Mouse (Mus musculus): ENCODE results near the gene Frk.
"Not testable (repeated sequence)": the region's sequence is repeated elsewhere in the genome, so short reads cannot be mapped to it uniquely, and the experiment has no call there.

Gene Frk

DNA sequence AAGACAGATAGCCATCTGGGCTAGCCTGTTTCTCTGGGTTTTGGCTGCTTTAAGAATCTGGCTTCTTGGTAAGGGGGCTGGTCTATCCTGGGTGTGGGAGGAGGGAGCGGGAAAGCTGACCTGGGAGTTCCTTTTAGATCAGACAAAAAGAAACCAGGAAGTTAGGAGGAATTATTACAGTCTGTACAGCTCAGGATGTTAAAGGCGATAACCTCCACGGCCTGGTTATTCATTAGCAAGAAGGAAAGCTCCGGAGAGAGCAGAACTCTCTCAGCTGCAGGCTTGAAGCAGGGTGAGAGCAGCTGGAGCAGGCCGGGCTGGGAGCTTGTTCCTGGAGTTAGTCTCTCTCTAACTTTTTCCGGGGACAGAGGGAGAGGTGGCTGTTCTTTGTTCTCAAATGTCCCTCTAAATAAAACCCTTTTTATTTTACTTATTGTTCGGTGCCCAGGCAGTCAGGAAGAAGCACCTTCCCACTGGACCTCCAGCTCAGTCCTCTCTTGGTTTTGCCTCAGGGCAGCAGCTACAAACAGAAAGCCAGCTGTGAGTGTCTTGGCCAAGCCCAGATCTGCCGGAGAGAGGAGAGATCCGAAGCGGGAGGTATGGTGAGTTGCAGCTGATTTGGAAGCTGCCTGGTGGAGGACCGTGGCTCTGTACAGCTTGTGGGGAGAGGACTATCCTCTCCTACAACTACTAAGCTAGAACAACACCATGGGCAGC, at the start of gene Frk:
Gene Frk, plus strand, starts transcription at position 103 of the 717 bp plus-strand sequence.
- peak; percentile 50 for DNase-seq (ENCODE audit: low spot score)

DNA sequence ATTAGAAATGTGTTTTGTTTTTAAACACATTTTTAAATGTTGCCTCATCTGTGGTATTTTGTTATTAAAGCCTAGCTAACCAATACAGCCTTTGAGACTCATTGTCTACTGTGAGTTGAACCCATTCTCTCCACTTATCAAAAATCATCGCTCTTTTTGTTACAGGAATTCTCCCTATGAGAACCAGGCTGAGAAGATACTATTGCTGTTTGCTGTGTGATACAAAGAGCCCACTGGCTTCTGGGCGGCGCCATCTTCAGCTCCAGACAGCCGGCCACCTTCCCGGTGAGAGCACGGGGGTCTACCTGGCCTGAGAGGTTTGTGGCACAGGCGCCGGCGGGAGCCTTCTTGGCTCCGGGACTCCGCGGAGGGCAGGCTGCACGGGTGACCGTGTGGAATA, 49.0 kb upstream of the Frk start:
- DNase-seq (ENCODE audit: low spot score): not testable (repeated sequence)

DNA sequence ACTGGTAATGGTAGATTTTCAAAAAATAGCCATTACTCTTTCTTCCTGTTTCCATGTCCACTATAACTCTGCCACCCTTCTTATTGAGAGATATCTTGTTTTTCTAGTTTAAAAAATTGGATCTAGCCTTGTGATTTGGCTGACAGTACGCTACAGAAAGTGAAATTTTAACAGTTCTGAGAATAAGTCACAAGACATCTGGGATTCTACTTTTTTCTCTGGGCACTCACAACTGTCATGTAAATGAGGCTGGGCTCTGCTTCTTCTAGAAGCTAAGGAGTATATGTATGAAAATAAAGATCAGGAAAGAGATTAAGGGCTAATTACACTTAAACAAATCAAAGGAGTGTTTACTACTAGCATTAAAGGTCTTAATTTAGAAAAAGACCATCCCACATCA, 33.7 kb upstream of the Frk start:
- DNase-seq (ENCODE audit: low spot score): no peak

DNA sequence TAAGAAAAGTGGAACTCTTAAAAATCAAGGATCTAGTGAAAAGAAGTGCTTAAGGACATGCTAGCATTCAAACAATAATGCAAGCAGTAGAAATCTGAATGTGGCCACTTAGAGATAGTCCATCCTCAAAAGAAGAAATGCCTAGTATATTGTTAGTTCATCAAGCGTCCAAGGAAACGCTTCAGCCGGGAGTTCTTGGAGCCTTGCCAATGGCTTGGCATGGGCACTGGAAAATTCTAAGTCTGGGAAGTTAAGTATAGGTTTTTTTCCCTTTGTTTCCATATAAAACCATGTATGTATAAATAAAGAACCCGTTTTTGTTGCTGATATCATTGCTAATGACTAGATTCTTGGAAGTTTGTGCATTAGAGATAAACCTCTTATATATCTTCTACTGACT, 21.7 kb upstream of the Frk start:
- no peak for DNase-seq (ENCODE audit: low spot score)

DNA sequence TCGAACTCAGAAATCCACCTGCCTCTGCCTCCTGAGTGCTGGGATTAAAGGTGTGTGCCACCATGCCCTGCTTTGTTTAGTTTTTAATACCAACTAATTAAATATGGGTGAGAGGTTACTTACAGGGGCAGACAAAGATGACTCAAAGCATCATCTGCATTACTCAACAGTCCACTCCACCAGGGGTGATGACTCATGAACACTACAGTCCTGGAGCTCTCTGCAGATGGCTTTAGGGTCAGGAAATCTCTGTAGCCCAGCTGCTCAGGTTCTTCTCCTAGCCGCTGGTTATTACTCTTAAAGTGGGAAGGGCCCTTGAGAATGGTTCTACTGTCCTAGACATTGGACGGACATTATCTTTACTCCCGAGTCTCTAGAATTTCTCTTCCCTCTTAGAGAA, 18.9 kb upstream of the Frk start:
- no peak for DNase-seq (ENCODE audit: low spot score)

DNA sequence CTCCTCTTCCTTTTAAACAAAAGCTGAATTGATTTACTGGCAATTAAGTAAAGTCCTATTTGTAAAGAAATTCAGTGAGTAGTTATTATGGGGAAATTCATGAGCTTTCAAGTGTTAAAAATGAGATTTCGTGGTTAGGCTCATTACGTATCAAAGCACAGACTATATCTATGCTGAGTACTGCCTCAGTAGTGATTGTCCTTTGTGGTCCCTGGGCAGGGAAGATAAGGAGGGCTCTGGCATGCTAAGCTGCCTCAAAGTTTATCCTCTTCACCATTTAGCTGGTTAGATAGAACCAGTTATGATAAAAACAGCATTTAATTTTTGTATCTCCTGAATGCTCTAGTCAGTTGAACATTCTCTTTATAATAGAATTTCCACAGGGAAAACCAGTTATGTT, 14.2 kb upstream of the Frk start:
- DNase-seq (ENCODE audit: low spot score): no peak

DNA sequence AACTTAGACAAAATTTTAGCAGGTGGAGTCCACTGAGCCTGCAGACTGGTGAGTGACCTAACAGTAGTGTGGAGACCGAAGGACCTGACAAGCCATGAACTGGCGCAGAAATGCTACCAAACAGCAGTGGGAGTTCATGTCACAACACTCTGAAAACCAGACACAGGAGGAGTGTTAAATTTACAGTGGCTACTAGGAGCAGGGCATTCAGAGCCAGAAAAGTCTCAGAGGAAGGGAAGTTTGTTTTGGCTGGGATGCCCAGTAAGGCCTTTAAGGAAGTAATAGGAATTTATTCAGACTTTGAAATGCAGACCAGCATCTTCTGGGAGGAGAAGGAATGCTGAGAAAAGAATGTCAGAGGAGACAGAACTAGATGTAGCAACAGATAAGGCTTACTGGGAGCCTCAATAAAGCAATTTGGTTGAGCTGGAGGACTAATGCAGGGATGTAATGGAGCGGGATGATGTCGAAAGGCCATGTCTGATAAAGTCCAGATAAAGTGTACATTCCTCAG, 3.2 kb upstream of the Frk start:
- DNase-seq (ENCODE audit: low spot score): no peak

DNA sequence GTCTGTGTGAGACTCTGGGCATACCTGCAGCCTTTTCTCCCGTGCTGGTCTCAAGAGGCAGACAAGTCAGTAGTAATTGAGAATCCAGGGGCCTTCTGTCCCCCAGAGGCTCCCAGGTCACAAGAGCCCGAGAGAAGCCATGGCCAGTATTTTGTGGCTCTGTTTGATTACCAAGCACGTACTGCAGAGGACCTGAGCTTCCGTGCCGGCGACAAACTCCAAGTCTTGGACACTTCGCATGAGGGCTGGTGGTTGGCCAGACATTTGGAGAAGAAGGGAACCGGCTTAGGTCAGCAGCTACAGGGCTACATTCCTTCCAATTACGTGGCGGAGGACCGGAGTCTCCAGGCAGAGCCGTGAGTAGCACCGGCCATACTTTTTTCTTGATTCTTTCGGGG, 814 bp downstream of the Frk start:
- DNase-seq (ENCODE audit: low spot score): peak; percentile 48

DNA sequence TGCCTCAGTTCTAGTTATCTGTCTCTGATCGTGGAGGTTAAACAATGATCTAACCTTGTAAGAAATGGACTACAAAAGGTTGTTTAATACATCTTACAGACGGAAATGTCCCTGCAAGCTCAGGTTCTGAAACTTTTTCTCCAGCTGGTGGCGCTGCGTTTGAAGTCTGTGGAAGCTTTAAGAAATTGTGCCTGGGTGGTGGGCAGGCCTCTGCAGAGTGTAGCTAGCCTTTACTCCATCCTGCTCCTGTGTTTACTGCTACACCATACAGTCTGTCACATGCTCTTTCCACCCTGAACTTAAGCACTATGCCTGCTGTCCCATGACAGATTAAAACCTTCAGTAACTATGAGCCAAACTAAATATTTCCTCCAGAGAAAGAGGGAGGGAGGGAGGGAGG, 1.9 kb downstream of the Frk start:
- DNase-seq (ENCODE audit: low spot score): peak; percentile 50

DNA sequence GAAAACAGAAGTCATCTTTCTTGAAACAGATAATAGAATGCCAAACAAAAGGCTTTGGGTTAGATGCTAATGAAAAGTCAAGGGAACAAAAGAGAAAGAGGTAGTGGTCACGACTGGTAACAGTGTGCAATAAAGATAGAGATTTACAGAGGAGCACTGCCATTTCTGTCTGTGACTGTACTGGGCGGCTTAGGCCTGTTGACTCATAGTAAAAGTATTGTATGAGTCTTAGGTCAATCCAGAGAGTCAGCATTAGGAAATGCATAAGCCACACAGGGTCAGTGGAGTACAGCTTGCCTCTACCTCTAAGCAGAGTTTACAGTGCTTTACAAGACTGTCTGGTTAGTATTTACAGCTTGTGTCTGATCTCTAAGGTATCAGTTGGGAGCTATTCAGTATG, 24.6 kb downstream of the Frk start:
- no peak for DNase-seq (ENCODE audit: low spot score)

DNA sequence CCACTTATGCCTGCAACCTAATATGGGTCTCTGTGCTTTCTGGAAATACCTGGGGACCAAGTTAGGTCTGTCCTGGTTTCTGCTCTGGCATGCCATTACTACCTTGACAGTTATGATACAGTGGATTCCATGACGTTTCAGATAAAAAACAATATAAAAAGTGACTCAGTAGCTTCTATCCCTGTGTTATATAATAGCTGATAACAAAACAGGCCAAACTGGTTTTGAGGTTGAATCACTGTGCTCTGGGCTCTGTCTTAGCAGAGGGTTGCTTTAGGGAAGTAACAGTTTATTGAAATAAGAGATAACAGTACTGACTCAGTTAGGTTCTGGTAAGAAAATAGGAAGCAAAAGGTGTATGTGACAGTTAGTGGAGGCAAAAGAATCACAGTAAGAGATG, 25.4 kb downstream of the Frk start:
- no peak for DNase-seq (ENCODE audit: low spot score)

DNA sequence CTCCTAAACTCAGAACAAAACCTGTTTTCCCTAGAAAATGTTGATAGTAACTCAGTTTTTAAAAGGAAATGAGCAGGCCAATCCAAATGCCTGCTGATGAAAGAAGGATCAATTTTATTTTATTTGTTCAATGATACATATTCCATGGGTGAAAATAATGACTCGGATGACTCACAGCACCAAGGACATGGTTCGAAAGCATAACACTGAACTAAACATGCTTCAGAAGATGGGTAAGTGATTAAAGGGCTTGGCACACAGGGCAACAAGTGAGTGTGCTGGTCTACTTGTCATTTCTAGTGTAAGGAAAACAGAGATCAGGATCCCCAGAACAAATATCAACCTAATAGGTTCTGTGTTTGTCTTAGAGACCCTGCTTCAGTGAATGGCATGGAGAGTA, 26.1 kb downstream of the Frk start:
- DNase-seq (ENCODE audit: low spot score): no peak

DNA sequence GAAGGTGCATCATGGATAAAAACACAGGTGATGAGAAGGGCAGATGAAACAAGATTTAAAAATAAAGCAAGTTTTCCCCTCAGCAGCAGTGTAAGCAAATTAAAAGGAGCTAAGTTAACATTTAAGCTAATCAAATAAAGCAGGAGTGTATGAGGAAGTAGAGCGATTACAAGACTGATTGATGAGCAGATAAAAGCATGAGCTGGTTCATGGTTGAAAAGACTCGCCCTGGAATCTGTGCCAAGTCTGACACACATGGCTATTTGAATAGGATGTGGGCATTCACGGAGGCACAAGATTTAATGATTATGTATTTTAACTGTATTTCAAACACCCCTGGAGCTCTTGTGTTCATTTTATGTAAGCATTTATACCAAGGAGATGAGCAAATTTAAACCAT, 28.0 kb downstream of the Frk start:
- DNase-seq (ENCODE audit: low spot score): no peak

DNA sequence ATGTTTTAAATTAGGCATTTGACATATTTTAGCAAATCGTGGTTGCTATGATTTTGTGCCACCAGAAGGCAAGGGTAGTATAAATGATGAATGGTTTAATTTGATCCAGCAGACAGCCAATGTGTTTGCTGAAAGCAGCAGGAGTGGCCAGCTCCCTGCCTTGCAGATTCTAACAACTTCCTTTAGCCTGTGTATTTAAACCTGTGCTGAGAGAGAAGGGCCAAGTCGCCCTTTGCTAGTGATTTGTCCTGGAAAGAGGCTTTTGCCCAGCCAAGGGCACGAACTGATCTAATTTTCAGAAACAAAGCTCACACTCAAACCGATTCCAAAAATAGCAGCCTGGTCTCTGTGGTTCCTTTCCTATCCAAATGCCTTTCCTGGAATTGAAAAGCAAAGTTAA, 29.4 kb downstream of the Frk start:
- no peak for DNase-seq (ENCODE audit: low spot score)

DNA sequence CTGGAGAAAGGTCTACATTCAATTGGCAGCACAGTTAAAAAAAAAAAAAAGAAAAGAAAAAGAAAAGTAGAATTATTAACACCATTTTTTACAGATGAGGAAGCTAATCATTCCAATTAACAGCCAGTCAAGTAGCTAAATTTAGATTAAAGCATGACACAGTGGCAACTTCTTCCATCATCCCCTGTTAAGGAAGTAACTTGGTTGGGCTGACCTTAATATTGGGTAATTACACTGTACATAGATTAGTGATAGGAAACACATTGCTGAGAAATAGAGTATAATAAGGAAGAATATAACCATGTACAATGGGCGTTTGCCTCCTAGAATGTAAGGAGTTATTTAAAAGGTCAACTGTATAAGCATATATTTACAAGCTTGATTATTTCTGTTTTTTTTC, 42.4 kb downstream of the Frk start:
- DNase-seq (ENCODE audit: low spot score): no peak

DNA sequence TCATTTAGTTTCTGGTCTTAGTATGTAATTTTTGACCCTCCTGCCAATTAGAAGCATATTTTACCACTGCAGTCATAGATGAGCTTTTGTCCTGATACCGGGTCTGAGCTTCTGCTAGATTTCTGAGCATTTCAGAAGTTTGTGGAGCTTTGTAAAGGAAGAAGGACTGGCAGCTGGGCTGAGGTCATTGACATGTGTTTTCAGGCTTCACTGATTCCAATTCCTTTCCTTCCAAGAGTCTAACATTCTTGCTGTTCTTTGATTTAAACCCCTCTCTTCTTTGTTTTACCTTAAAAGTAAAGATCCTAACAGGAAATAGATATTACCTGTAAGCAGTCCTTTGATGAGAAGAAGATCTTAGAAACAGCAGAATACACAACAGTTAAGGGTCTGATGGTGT, 48.6 kb downstream of the Frk start:
- DNase-seq (ENCODE audit: low spot score): no peak

DNA sequence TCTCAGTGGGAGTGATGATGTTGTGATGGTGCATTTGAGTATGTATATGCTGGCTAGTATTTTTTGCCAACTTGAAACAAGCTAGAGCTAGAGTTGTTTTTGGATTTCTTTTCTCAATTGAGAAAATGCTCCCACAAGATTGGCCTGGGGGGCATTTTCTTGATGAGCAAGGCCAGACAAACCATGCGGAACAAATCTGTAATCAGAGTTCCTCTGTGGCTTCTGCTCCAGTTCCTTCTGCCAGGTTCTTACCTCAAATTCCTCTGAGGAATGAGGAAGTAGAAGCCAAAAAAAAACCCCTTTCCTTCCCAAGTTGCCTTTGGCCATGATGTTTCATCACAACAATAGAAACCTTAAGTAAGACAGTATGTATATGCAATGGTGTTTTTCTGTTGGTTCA, 49.3 kb downstream of the Frk start:
- DNase-seq (ENCODE audit: low spot score): no peak

DNA sequence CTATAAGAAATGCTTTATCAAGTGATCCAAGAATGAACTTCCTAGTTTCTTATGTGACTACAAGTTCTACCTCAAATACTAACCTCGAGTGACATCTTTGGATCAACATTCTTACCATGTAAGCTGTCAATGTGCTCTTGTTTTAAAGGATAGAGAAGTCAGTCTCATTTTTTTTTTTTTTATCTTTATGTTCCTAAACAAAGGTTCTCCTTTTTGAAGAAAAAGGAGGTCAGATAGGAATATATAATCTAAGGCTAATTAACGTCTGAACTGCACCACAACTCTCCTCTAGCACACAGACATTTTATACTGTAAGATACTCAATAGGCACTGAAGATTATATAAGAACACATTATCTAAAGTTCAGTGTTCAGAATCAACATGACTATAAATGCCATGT, 57.5 kb downstream of the Frk start:
- DNase-seq (ENCODE audit: low spot score): no peak

DNA sequence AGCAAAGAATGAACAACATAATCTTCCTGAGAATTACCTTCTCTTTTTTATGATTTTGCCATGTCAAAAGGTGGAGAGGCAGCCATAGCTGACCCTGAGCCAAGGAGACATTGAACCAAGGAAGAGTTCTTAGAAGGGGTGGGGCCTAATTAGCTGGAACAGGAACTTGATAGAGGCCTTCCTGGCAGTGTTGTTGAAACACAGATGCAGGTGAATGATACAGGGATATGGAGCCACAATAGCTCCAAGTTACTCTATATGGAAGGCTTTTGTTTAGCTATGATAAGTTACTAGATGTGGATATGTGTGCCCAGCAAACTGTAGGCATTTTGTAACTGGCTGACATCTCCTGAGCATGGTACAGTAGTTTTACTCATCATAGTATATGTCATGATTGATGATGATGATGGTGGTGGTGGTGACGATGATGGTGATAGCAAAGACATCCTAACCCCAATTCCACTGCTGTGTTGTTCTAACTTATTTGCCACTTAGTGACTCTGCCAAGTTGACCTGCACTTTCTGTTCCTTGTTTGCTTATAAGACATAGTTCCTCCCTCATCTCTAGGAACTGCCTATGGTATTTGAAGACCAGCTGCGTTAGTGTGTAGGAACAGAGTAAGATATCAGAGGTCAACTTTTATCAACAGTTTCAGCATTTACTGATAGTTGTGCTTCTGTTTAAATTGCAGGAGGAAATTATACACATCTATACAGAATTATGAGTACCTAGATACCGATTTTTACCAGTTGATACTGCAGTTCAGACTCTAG, 58.7 kb downstream of the Frk start:
- DNase-seq (ENCODE audit: low spot score): no peak

DNA sequence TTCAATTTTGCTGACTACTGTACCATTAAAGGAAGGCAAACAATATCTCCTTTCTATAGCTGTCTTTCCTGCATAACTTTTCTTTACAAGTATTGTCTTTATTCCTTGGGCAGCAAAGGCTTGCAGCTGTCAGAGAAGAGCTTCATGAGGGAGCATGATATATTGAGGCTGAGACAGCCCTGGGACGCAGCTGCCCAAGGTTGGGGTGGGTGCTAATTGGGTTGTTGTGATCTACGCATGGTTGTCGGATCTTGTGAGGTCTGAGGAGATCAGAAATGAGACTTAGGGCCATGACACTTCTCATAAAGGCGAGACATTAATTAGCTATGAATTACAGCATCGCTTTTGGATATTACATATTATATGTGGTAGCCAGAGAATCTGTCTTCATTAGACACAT, 67.4 kb downstream of the Frk start:
- no peak for DNase-seq (ENCODE audit: low spot score)

DNA sequence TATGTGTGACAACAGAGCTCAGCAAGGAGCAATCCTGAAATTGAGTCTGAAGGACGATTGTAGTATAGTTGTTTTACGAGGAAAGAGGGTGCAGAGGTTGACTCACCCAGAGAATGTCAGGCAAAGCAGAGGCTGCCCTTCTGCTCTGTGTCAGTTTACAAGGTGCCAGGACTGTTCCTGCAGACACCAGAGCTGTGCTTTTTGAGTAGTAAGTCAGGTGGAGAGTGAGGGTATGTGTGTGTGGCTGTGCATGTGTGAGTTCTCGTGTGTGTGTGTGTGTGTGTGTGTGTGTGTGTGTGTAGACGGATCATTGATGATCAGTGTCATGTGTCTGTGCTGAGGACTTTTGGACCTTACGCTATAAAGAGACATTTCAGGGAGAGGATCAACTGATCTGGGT, 68.4 kb downstream of the Frk start:
- DNase-seq (ENCODE audit: low spot score): no peak

DNA sequence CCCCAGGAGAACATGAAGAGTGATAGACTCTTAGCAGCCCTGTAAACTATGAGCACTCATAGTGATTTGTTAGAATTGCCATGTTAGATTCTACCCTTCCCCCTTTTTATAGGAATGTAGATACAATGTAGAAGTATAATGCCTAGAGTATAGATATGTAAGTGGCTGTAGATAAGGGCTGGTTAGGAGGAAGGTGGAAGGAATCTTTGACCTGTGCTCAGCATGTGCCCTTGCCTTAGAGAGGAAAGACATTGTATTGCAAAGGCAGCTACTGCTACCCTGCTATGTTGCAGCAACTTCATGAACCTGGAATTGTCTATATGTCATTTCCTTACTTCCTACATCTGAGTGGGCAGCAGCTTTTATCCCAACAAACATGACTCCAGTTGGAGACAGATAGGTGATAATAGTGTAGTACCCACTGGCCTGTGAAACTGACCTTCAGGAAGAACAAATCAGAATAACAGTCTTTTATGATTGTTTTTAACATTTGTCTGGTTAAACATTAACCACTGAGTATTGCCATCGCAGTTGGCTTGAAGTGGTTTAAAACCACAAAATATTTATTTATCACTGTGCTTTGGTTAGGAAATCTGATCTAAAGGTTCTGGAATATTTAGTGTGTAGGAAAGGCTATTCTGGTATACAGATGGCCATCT, 80.4 kb downstream of the Frk start:
- no peak for DNase-seq (ENCODE audit: low spot score)

DNA sequence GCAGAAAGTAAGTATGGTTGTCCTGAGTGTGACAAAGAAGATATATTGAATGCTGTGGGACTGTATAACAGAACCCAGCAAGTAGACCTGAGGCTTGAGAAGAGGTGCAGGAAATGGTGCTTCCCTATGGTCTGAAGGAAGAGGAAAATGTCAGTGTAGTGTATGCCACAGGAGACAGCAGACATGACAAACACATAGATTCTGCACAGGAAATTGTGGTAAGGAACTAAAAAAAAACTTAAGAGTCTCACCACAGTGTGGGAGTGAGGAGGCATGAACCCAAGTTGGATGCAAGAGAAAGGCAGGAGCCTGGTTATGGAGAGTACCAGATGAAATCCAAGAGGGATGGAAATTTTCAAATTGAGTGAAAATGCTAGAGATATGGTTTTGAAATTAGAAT, 132.3 kb downstream of the Frk start:
- DNase-seq (ENCODE audit: low spot score): no peak
